Mouse (Mus musculus): ENCODE data around the gene Tomm40l. TPM values are rescaled to one million over a fixed set of nuclear protein-coding genes. Genes with fewer than 3 reads are reported as not detected.

Gene Tomm40l
- polyA plus RNA-seq, 1 experiment from 2014 or later = 20.2 TPM

- peaks cover 12% of the 10 kb centered on the region; the same call in 1 of the 2 replicates for H3K36me3 ChIP-seq (replicated peaks; ENCODE audit: control insufficient read depth, insufficient read depth, low read depth, low read length)
- H3K4me2 ChIP-seq (ENCODE audit: low read depth, low read length) = no peak overlapping the region
- H3K4me3 ChIP-seq (ENCODE audit: low read depth, low read length) = no peak overlapping the region
- H3K27me3 ChIP-seq (ENCODE audit: control insufficient read depth, insufficient read depth, low read length) = no peaks in the 10 kb centered on the region
- WGBS = 75% methylated on average over 15 of the region's 15 CpGs
- no peaks in the 10 kb centered on the region for H3K4me1 ChIP-seq (ENCODE audit: control insufficient read depth, insufficient read depth, low read length)
- ATAC-seq (replicated peaks; ENCODE audit: insufficient number of reproducible peaks, low FRiP score, low TSS enrichment, low read depth) = no peak
- no peak overlapping the region for H3K9ac ChIP-seq (replicated peaks; ENCODE audit: low read length)
- DNase-seq (ENCODE audit: low spot score) = no peak
- no peak overlapping the region for H3K27ac ChIP-seq (replicated peaks; ENCODE audit: low read depth, low read length)
- no peaks in the 10 kb centered on the region for H3K9me3 ChIP-seq (replicated peaks; ENCODE audit: control insufficient read depth, low read length)
Measured at GRCm38 (mm10) chr1:171239992-171240744, 17.9 kb upstream of the Tomm40l start.

DNA sequence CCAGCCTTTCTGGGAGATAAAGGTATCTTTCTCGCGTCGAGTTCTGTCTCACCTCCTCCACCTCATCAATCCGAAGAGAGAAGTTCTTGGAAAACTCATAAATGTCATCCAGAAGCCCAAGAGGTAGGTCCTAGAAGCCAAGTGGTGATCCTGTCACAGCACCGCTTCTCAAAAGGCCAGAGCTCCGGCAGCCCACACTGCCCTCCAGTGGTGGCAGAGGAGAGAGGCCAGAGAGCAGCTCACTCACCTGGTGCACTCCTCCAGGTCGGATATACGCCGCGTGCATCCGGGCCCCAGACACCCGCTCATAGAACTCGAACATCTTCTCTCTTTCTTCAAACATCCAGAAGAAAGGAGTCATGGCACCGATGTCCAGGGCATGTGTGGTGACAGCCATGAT is 16.1 kb upstream of the Tomm40l start:
- Histone ChIP-seq H3K27me3 (ENCODE audit: control insufficient read depth, insufficient read depth, low read length) (no peaks in the 10 kb centered on the region), H3K4me1 (ENCODE audit: control insufficient read depth, insufficient read depth, low read length) (no peaks in the 10 kb centered on the region), H3K27ac (replicated peaks; ENCODE audit: low read depth, low read length) (no peak overlapping the region), H3K9me3 (replicated peaks; ENCODE audit: control insufficient read depth, low read length) (no peaks in the 10 kb centered on the region), H3K36me3 (replicated peaks; ENCODE audit: control insufficient read depth, insufficient read depth, low read depth, low read length) (peaks cover 20% of the 10 kb centered on the region; the same call in 1 of the 2 replicates), H3K4me3 (ENCODE audit: low read depth, low read length) (no peak overlapping the region), H3K9ac (replicated peaks; ENCODE audit: low read length) (no peak overlapping the region), H3K4me2 (ENCODE audit: low read depth, low read length) (no peak overlapping the region)
- no peak for ATAC-seq (replicated peaks; ENCODE audit: insufficient number of reproducible peaks, low FRiP score, low TSS enrichment, low read depth)
- peak; percentile 67 for DNase-seq (ENCODE audit: low spot score)
- WGBS = 69% methylated on average over 14 of the region's 14 CpGs

- H3K27me3 ChIP-seq (ENCODE audit: control insufficient read depth, insufficient read depth, low read length) = no peaks in the 10 kb centered on the region
- no peak overlapping the region for H3K27ac ChIP-seq (replicated peaks; ENCODE audit: low read depth, low read length)
- H3K4me3 ChIP-seq (ENCODE audit: low read depth, low read length) = no peak overlapping the region
- peaks cover 20% of the 10 kb centered on the region; the same call in 1 of the 2 replicates for H3K36me3 ChIP-seq (replicated peaks; ENCODE audit: control insufficient read depth, insufficient read depth, low read depth, low read length)
- H3K9me3 ChIP-seq (replicated peaks; ENCODE audit: control insufficient read depth, low read length) = no peaks in the 10 kb centered on the region
- no peak overlapping the region for H3K4me2 ChIP-seq (ENCODE audit: low read depth, low read length)
- ATAC-seq (replicated peaks; ENCODE audit: insufficient number of reproducible peaks, low FRiP score, low TSS enrichment, low read depth) (no peak), DNase-seq (ENCODE audit: low spot score) (no peak)
- no peak overlapping the region for H3K9ac ChIP-seq (replicated peaks; ENCODE audit: low read length)
- H3K4me1 ChIP-seq (ENCODE audit: control insufficient read depth, insufficient read depth, low read length) = no peaks in the 10 kb centered on the region
- WGBS = 89% methylated on average over 6 of the region's 6 CpGs
Measured at GRCm38 (mm10) chr1:171237438-171237837, 15.1 kb upstream of the Tomm40l start.

DNA sequence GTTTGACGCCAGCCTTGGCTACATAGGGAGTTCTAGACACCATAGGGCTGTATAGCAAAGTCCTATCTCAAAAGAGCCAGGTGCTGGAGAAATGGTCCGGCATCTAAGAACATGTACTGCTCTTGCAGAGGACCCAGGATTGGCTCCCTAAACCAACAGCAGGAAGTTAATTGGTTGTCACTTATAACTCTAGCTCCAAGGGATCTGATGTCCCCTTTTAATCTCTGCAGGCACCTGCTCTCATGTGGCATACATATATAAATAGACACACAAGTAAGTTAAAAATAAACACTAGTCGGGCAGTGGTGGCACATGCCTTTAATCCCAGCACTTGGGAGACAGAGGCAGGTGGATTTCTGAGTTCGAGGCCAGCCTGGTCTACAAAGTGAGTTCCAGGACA is 13.5 kb upstream of the Tomm40l start:
- Histone ChIP-seq H3K27ac (replicated peaks; ENCODE audit: low read depth, low read length) (no peak overlapping the region), H3K36me3 (replicated peaks; ENCODE audit: control insufficient read depth, insufficient read depth, low read depth, low read length) (peaks cover 20% of the 10 kb centered on the region; the same call in 1 of the 2 replicates), H3K4me3 (ENCODE audit: low read depth, low read length) (no peak overlapping the region), H3K4me1 (ENCODE audit: control insufficient read depth, insufficient read depth, low read length) (no peaks in the 10 kb centered on the region), H3K9ac (replicated peaks; ENCODE audit: low read length) (no peak overlapping the region), H3K4me2 (ENCODE audit: low read depth, low read length) (no peak overlapping the region), H3K27me3 (ENCODE audit: control insufficient read depth, insufficient read depth, low read length) (no peaks in the 10 kb centered on the region), H3K9me3 (replicated peaks; ENCODE audit: control insufficient read depth, low read length) (no peaks in the 10 kb centered on the region)
- WGBS = 88% methylated on average over 3 of the region's 4 CpGs
- ATAC-seq (replicated peaks; ENCODE audit: insufficient number of reproducible peaks, low FRiP score, low TSS enrichment, low read depth) = no peak
- no peak for DNase-seq (ENCODE audit: low spot score)

DNA sequence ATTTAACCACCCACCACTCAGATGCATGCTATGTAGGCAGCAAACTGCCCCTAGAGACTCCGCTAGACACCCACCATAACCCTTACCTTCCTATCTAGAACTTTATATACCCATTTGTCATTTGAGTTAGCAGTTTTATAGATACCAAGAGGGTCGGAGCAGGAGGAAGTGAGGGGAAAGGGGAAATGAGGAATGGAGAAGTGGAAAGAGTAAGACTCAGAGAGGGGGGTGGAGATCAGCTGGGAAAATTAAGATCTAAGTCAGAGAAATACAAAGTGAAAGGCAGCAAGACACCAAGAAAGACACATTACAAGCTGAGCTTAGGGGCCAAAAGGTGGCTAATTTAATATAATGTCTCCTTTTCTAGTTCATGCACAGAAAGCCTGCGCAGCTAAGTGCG is 12.2 kb upstream of the Tomm40l start:
- 95% methylated on average over 4 of the region's 4 CpGs for WGBS
- no peaks in the 10 kb centered on the region for H3K27me3 ChIP-seq (ENCODE audit: control insufficient read depth, insufficient read depth, low read length)
- DNase-seq (ENCODE audit: low spot score) = no peak
- H3K4me2 ChIP-seq (ENCODE audit: low read depth, low read length) = no peak overlapping the region
- H3K27ac ChIP-seq (replicated peaks; ENCODE audit: low read depth, low read length) = no peak overlapping the region
- H3K36me3 ChIP-seq (replicated peaks; ENCODE audit: control insufficient read depth, insufficient read depth, low read depth, low read length) = peaks cover 18% of the 10 kb centered on the region; the same call in 1 of the 2 replicates
- H3K9ac ChIP-seq (replicated peaks; ENCODE audit: low read length) = no peak overlapping the region
- ATAC-seq (replicated peaks; ENCODE audit: insufficient number of reproducible peaks, low FRiP score, low TSS enrichment, low read depth) = no peak
- H3K9me3 ChIP-seq (replicated peaks; ENCODE audit: control insufficient read depth, low read length) = no peaks in the 10 kb centered on the region
- no peaks in the 10 kb centered on the region for H3K4me1 ChIP-seq (ENCODE audit: control insufficient read depth, insufficient read depth, low read length)
- H3K4me3 ChIP-seq (ENCODE audit: low read depth, low read length) = no peak overlapping the region

DNA sequence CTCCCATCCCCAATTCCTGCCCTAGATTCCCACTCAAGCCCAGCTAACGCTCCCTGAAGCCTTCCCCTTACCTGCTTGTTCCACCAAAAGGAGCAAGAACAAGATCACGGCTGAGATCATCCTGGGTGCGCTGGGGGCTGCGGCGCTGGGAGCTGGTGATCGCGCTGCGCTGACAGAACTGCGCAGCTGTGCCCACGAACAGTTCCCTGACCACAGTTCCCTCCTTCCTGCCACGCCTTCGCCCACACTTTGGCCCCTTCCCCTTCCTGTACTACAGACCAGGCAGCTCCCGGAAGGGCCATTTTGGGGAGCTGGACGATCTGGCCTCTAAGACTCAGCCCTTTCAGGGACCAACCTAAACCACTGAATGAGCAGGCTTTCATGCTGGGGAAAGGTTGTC is 11.8 kb upstream of the Tomm40l start, which contains the start of gene Fcer1g:
TSS of gene Fcer1g (minus strand) at position 240 of the 400 bp plus-strand sequence.
- H3K9ac ChIP-seq (replicated peaks; ENCODE audit: low read length) = no peak within 1 kb of the TSS
- no peaks in the 10 kb centered on the region for H3K4me1 ChIP-seq (ENCODE audit: control insufficient read depth, insufficient read depth, low read length)
- 91% methylated on average over 14 of the region's 14 CpGs for WGBS
- no peak within 1 kb of the TSS for H3K27ac ChIP-seq (replicated peaks; ENCODE audit: low read depth, low read length)
- DNase-seq (ENCODE audit: low spot score) (no peak), ATAC-seq (replicated peaks; ENCODE audit: insufficient number of reproducible peaks, low FRiP score, low TSS enrichment, low read depth) (no peak)
- no peak within 1 kb of the TSS for H3K4me3 ChIP-seq (ENCODE audit: low read depth, low read length)
- H3K27me3 ChIP-seq (ENCODE audit: control insufficient read depth, insufficient read depth, low read length) = no peaks in the 10 kb centered on the region
- no peaks in the 10 kb centered on the region for H3K9me3 ChIP-seq (replicated peaks; ENCODE audit: control insufficient read depth, low read length)
- H3K4me2 ChIP-seq (ENCODE audit: low read depth, low read length) = no peak within 1 kb of the TSS
- peaks cover 16% of the 10 kb centered on the region; the same call in 1 of the 2 replicates for H3K36me3 ChIP-seq (replicated peaks; ENCODE audit: control insufficient read depth, insufficient read depth, low read depth, low read length)

DNA sequence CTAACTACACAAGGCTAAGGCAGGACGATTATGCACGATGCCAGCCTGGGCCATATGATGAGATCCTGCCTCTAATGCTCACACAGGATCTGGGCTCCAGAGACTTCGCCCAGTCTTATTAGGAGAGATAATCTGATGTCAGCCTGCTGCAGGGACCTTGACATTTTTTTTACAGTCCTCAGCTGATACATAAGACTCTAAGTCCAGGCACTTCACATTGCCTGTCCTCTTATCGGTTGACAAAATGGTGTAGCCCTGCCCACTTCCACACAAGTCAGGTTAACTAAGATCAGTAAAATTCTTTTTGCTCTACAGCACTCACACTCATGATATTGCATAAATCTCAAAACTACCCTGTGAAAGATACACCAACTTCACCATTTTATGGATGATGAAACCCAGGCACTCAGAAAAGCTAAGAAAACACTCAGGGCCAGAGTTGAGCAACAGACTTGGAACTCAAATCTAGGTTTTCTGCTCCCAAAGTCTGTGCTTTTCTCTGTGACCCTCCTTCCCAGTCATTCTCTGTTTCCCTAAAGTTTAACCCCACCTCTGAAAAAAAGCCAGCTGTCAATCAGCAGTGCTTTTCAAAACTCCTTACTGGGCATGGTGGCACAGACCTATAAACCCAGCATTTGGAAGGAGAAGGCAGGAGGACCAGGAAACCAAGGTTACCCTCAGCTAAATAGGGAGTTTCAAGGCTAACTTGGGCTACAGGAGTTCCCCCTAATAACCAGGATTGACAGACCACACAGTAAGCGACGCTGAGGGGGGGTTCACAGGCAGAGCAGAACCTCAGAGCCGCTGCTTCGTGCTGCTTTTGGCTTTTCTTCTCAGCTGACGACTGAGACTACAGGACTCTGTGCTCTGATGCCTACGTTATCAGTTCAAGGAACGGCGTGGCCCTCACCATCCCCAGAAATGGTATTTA is 10.8 kb upstream of the Tomm40l start:
- no peak overlapping the region for H3K27ac ChIP-seq (replicated peaks; ENCODE audit: low read depth, low read length)
- ATAC-seq (replicated peaks; ENCODE audit: insufficient number of reproducible peaks, low FRiP score, low TSS enrichment, low read depth) = no peak

More for the DNA sequence above, 10.8 kb upstream of the Tomm40l start:
- Histone ChIP-seq H3K9me3 (replicated peaks; ENCODE audit: control insufficient read depth, low read length) (no peaks in the 10 kb centered on the region), H3K4me2 (ENCODE audit: low read depth, low read length) (no peak overlapping the region), H3K9ac (replicated peaks; ENCODE audit: low read length) (no peak overlapping the region), H3K4me3 (ENCODE audit: low read depth, low read length) (no peak overlapping the region), H3K4me1 (ENCODE audit: control insufficient read depth, insufficient read depth, low read length) (no peaks in the 10 kb centered on the region), H3K27me3 (ENCODE audit: control insufficient read depth, insufficient read depth, low read length) (no peaks in the 10 kb centered on the region), H3K36me3 (replicated peaks; ENCODE audit: control insufficient read depth, insufficient read depth, low read depth, low read length) (peaks cover 15% of the 10 kb centered on the region; the same call in 1 of the 2 replicates)
- DNase-seq (ENCODE audit: low spot score) = no peak
- 89% methylated on average over 12 of the region's 12 CpGs for WGBS
